Mouse (Mus musculus): ENCODE measurements around the gene Wrap73. TPM values are rescaled to one million over a fixed set of nuclear protein-coding genes. Genes with fewer than 3 reads are reported as not detected.

Gene Wrap73
- polyA plus RNA-seq, 1 experiment from 2014 or later: 41.7 TPM

GRCm38 (mm10) chr4:154127273-154127672, 14.9 kb upstream of the Wrap73 start:
- H3K9me3 ChIP-seq (ENCODE audit: control insufficient read depth, low read length): no peaks in the 10 kb centered on the region
- H3K4me3 ChIP-seq (ENCODE audit: low read length): no peak overlapping the region
- 84% methylated on average over 3 of the region's 3 CpGs for WGBS
- H3K36me3 ChIP-seq (ENCODE audit: control insufficient read depth, insufficient read depth, low read length): no peaks in the 10 kb centered on the region
- no peak overlapping the region for H3K9ac ChIP-seq (ENCODE audit: low read depth, low read length)
- no peak overlapping the region for H3K27ac ChIP-seq (ENCODE audit: low read depth, low read length)
- H3K4me2 ChIP-seq (replicated peaks; ENCODE audit: low read depth, low read length): no peak overlapping the region
- H3K27me3 ChIP-seq (ENCODE audit: control insufficient read depth, insufficient read depth, low read length): peaks cover 14% of the 10 kb centered on the region; the same call in 1 of the 2 replicates
- no peaks in the 10 kb centered on the region for H3K4me1 ChIP-seq (ENCODE audit: control insufficient read depth, insufficient read depth, low read length)
- ATAC-seq (ENCODE audit: low FRiP score, low TSS enrichment): no peak

- no peak overlapping the region for H3K4me2 ChIP-seq (replicated peaks; ENCODE audit: low read depth, low read length)
- H3K4me1 ChIP-seq (ENCODE audit: control insufficient read depth, insufficient read depth, low read length): 0 out of 2 replicates have a peak, but pooled peaks cover 4% of the 10 kb centered on the region
- no peaks in the 10 kb centered on the region for H3K9me3 ChIP-seq (ENCODE audit: control insufficient read depth, low read length)
- H3K9ac ChIP-seq (ENCODE audit: low read depth, low read length): no peak overlapping the region
- H3K36me3 ChIP-seq (ENCODE audit: control insufficient read depth, insufficient read depth, low read length): no peaks in the 10 kb centered on the region
- 0 out of 2 replicates have a peak, but pooled peaks cover 9% of the 10 kb centered on the region for H3K27me3 ChIP-seq (ENCODE audit: control insufficient read depth, insufficient read depth, low read length)
- no peak for ATAC-seq (ENCODE audit: low FRiP score, low TSS enrichment)
- no peak overlapping the region for H3K27ac ChIP-seq (ENCODE audit: low read depth, low read length)
- H3K4me3 ChIP-seq (ENCODE audit: low read length): no peak overlapping the region
Observed at GRCm38 (mm10) chr4:154129950-154130349, 12.2 kb upstream of the Wrap73 start.

GRCm38 (mm10) chr4:154131894-154132293, 10.3 kb upstream of the Wrap73 start:
- Histone ChIP-seq H3K27ac (ENCODE audit: low read depth, low read length) (no peak overlapping the region), H3K36me3 (ENCODE audit: control insufficient read depth, insufficient read depth, low read length) (no peaks in the 10 kb centered on the region), H3K4me3 (ENCODE audit: low read length) (no peak overlapping the region), H3K9me3 (ENCODE audit: control insufficient read depth, low read length) (no peaks in the 10 kb centered on the region), H3K9ac (ENCODE audit: low read depth, low read length) (no peak overlapping the region), H3K27me3 (ENCODE audit: control insufficient read depth, insufficient read depth, low read length) (peaks cover 11% of the 10 kb centered on the region; the same call in 1 of the 2 replicates), H3K4me1 (ENCODE audit: control insufficient read depth, insufficient read depth, low read length) (0 out of 2 replicates have a peak, but pooled peaks cover 4% of the 10 kb centered on the region), H3K4me2 (replicated peaks; ENCODE audit: low read depth, low read length) (no peak overlapping the region)
- ATAC-seq (ENCODE audit: low FRiP score, low TSS enrichment): no peak
- WGBS: 76% methylated on average over 4 of the region's 4 CpGs

GRCm38 (mm10) chr4:154134803-154135202, 7.4 kb upstream of the Wrap73 start:
- Histone ChIP-seq H3K27ac (ENCODE audit: low read depth, low read length) (no peak overlapping the region), H3K27me3 (ENCODE audit: control insufficient read depth, insufficient read depth, low read length) (peaks cover 28% of the 10 kb centered on the region), H3K9me3 (ENCODE audit: control insufficient read depth, low read length) (no peaks in the 10 kb centered on the region), H3K9ac (ENCODE audit: low read depth, low read length) (no peak overlapping the region), H3K4me2 (replicated peaks; ENCODE audit: low read depth, low read length) (no peak overlapping the region), H3K4me3 (ENCODE audit: low read length) (no peak overlapping the region), H3K36me3 (ENCODE audit: control insufficient read depth, insufficient read depth, low read length) (no peaks in the 10 kb centered on the region), H3K4me1 (ENCODE audit: control insufficient read depth, insufficient read depth, low read length) (peaks cover 10% of the 10 kb centered on the region)
- no peak for ATAC-seq (ENCODE audit: low FRiP score, low TSS enrichment)
- 51% methylated on average over 4 of the region's 4 CpGs for WGBS

GRCm38 (mm10) chr4:154137139-154137538, 5.0 kb upstream of the Wrap73 start:
- Histone ChIP-seq H3K9ac (ENCODE audit: low read depth, low read length) (no peak overlapping the region), H3K4me2 (replicated peaks; ENCODE audit: low read depth, low read length) (no peak overlapping the region), H3K4me1 (ENCODE audit: control insufficient read depth, insufficient read depth, low read length) (peaks cover 18% of the 10 kb centered on the region), H3K9me3 (ENCODE audit: control insufficient read depth, low read length) (no peaks in the 10 kb centered on the region), H3K27me3 (ENCODE audit: control insufficient read depth, insufficient read depth, low read length) (peaks cover 50% of the 10 kb centered on the region), H3K36me3 (ENCODE audit: control insufficient read depth, insufficient read depth, low read length) (no peaks in the 10 kb centered on the region), H3K27ac (ENCODE audit: low read depth, low read length) (no peak overlapping the region), H3K4me3 (ENCODE audit: low read length) (no peak overlapping the region)
- no peak for ATAC-seq (ENCODE audit: low FRiP score, low TSS enrichment)
- WGBS: 65% methylated on average over 5 of the region's 5 CpGs

GRCm38 (mm10) chr4:154139671-154140181, 2.4 kb upstream of the Wrap73 start:
- Histone ChIP-seq H3K4me1 (ENCODE audit: control insufficient read depth, insufficient read depth, low read length) (peaks cover 19% of the 10 kb centered on the region), H3K9me3 (ENCODE audit: control insufficient read depth, low read length) (no peaks in the 10 kb centered on the region), H3K27me3 (ENCODE audit: control insufficient read depth, insufficient read depth, low read length) (peaks cover 50% of the 10 kb centered on the region), H3K9ac (ENCODE audit: low read depth, low read length) (peak overlapping the region; percentile 58), H3K4me2 (replicated peaks; ENCODE audit: low read depth, low read length) (peak overlapping the region; percentile 91), H3K4me3 (ENCODE audit: low read length) (peak overlapping the region; percentile 50), H3K27ac (ENCODE audit: low read depth, low read length) (no peak overlapping the region), H3K36me3 (ENCODE audit: control insufficient read depth, insufficient read depth, low read length) (no peaks in the 10 kb centered on the region)
- peak; percentile 39 for ATAC-seq (ENCODE audit: low FRiP score, low TSS enrichment)
- under 1% methylated on average over 43 of the region's 59 CpGs for WGBS

- H3K4me1 ChIP-seq (ENCODE audit: control insufficient read depth, insufficient read depth, low read length): peaks cover 19% of the 10 kb centered on the region
- no peak within 1 kb of the TSS for H3K27ac ChIP-seq (ENCODE audit: low read depth, low read length)
- peak within 1 kb of the TSS; percentile 50 for H3K4me3 ChIP-seq (ENCODE audit: low read length)
- peak within 1 kb of the TSS; percentile 58 for H3K9ac ChIP-seq (ENCODE audit: low read depth, low read length)
- no peak for ATAC-seq (ENCODE audit: low FRiP score, low TSS enrichment)
- no CpG with 5 or more reads among the region's 4 CpGs for WGBS
- no peaks in the 10 kb centered on the region for H3K36me3 ChIP-seq (ENCODE audit: control insufficient read depth, insufficient read depth, low read length)
- H3K9me3 ChIP-seq (ENCODE audit: control insufficient read depth, low read length): no peaks in the 10 kb centered on the region
- H3K4me2 ChIP-seq (replicated peaks; ENCODE audit: low read depth, low read length): peak within 1 kb of the TSS; percentile 91
- H3K27me3 ChIP-seq (ENCODE audit: control insufficient read depth, insufficient read depth, low read length): peaks cover 50% of the 10 kb centered on the region
Observed at GRCm38 (mm10) chr4:154140182-154140212, 2.2 kb upstream of the Wrap73 start, which contains the start of gene Trp73. Gene Trp73, minus strand, starts transcription at chr4:154140208.

- Histone ChIP-seq H3K4me1 (ENCODE audit: control insufficient read depth, insufficient read depth, low read length) (peaks cover 19% of the 10 kb centered on the region), H3K9me3 (ENCODE audit: control insufficient read depth, low read length) (no peaks in the 10 kb centered on the region), H3K36me3 (ENCODE audit: control insufficient read depth, insufficient read depth, low read length) (no peaks in the 10 kb centered on the region), H3K27me3 (ENCODE audit: control insufficient read depth, insufficient read depth, low read length) (peaks cover 48% of the 10 kb centered on the region), H3K4me2 (replicated peaks; ENCODE audit: low read depth, low read length) (peak overlapping the region; percentile 91), H3K9ac (ENCODE audit: low read depth, low read length) (peak overlapping the region; percentile 58), H3K4me3 (ENCODE audit: low read length) (peak overlapping the region; percentile 50), H3K27ac (ENCODE audit: low read depth, low read length) (no peak overlapping the region)
- 1% methylated on average over 40 of the region's 46 CpGs for WGBS
- ATAC-seq (ENCODE audit: low FRiP score, low TSS enrichment): peak; percentile 8; the same call in 1 of the 2 replicates
Observed at GRCm38 (mm10) chr4:154140213-154141008, 1.8 kb upstream of the Wrap73 start.

- peak overlapping the region; percentile 82; the same call in 1 of the 2 replicates for H3K4me3 ChIP-seq (ENCODE audit: low read length)
- H3K4me2 ChIP-seq (replicated peaks; ENCODE audit: low read depth, low read length): peak overlapping the region; percentile 91
- no peak for ATAC-seq (ENCODE audit: low FRiP score, low TSS enrichment)
- H3K4me1 ChIP-seq (ENCODE audit: control insufficient read depth, insufficient read depth, low read length): peaks cover 19% of the 10 kb centered on the region
- H3K36me3 ChIP-seq (ENCODE audit: control insufficient read depth, insufficient read depth, low read length): peaks cover 2% of the 10 kb centered on the region; the same call in 1 of the 2 replicates
- H3K9ac ChIP-seq (ENCODE audit: low read depth, low read length): no peak overlapping the region
- 2% methylated on average over 42 of the region's 42 CpGs for WGBS
- no peak overlapping the region for H3K27ac ChIP-seq (ENCODE audit: low read depth, low read length)
- peaks cover 47% of the 10 kb centered on the region for H3K27me3 ChIP-seq (ENCODE audit: control insufficient read depth, insufficient read depth, low read length)
- no peaks in the 10 kb centered on the region for H3K9me3 ChIP-seq (ENCODE audit: control insufficient read depth, low read length)
Observed at GRCm38 (mm10) chr4:154141009-154141867, 934 bp upstream of the Wrap73 start.
